Mouse (Mus musculus) ES-CJ7 (cell line): Measurements from ENCODE around the gene Gm10663.

ENCODE experiments used
- DNase-seq: peaks from one replicate; pipeline ENCODE4 v3.0.0; 2011; ENCODE audit warnings: low read depth, low spot score

The Gm10663 gene

DNA sequence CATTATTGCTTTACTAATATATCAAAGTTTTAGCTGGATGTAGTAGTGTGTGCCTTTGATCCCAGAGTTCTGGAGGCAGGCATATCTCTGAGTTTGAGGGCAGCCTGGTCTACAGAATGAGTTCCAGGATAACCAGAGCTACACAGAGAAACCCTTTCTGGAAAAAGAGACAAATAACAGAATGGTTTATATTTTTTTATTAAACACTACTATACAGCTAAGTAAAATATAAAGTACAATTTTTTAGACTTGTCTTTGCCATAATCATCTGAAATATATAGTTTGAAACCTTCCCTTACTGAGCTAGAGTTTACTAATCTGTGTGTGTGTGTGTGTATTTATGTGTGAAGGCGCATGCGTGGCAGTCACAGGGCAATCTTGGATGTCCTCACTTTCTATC lies at the start of gene Gm10663:
TSS of gene Gm10663 (plus strand) at position 301 of the 400 bp plus-strand sequence.
- no peak for DNase-seq

- peak; percentile 58 for DNase-seq
Measured at GRCm38 (mm10) chr8:65028959-65029686, 45.7 kb upstream of the Gm10663 start.

DNA sequence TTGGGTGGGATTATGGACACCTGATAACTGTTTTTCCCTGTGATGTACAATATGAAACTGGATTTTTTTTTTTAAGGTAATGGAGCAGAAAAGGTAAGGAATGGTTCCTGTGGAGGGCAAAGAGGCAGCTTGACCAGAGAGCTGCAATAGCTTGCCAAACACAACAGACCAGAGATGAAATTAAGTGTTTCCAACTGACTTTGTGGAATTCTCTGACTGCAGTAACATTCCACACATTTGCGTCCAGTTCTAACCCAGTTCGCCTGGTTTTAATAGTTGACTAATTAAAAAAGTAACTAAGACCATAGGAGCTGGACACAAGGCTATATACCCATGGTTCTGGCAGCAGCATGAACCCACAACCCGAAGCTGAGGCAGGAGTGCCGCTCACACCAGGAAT lies 45.1 kb upstream of the Gm10663 start:
- DNase-seq, result no peak

GRCm38 (mm10) chr8:65030735-65031485 lies 43.9 kb upstream of the Gm10663 start:
- DNase-seq, result no peak

DNA sequence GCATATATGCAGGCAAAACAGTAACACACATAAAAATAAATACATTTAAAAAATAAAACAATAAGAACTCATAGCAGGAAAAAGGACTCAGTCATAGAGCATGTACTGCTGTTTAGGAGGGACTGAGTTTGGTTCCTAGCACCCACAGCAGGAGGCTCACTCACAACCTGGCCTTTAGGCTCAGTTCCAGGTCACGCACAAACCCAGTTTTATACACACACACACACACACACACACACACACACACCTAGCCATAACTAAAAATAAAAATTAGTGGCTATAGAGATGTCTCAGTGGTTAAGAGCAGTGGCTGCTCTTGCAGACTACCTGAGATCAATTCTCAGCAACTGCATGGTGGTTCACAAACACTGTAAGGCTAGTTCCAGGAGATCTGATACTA lies 42.7 kb upstream of the Gm10663 start:
- no peak for DNase-seq

DNA sequence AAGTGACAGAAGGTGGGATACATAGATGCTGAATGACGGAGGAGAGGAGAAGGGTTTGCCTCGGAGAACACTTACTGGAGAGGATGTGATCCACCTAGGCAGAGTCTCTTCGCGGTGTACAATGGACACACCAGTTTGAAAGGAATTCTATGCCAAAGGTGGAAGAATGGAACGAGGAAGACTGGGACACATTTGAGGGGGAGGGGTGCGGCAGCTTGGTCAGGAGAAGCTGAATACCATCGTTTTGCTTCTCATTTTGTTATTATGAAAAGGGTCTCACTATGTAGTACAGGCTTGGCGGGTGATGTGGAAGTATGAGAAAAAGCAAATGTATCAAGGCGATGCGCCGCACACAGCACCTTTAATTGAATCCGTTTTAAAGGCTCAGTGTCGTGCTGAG lies 41.8 kb upstream of the Gm10663 start:
- peak; percentile 34 for DNase-seq

GRCm38 (mm10) chr8:65034136-65034535 lies 40.7 kb upstream of the Gm10663 start:
- peak; percentile 93 for DNase-seq

DNA sequence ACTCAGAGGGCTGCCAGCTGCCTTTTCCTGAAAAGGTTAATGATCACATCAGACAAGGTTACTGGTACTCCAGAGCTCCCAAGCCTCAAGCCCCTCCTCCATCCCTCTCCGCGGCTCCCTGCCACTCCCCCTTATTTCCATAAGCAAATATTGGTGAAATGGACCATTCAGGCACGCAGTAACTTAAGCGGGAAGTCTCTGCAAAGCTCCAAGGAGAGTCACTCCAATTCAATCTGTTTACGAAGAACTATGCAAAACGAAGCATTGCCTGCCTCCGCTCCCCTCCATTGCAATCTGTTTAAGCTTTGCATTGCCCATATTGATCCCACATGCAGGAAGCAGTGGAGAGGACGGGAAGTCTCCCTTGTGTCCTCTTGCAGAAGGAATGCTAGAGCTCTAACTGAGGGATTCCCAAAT lies 37.7 kb upstream of the Gm10663 start, which contains the start of gene Apela:
TSS of gene Apela (minus strand) at position 220 of the 417 bp plus-strand sequence.
- peak; percentile 86 for DNase-seq

DNA sequence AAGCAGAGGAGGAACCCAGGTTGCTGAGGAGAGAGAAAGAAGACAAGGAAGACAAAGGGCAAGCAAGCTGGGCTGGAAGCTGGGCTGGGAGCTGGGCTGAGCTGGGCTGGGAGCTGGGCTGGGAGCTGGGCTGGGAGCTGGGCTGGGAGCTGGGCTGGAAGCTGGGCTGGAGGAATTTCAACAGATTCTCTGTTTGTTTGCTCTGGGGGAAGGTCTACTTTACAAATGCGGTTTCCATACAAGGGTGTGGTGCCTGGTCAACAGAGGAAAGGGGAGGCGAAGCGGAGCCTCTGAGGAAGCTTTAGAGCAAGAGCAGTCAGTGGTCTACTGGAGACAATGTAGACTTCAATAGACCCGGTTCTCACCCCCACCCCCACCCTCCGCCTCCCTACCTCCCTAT lies 28.3 kb upstream of the Gm10663 start:
- DNase-seq, result peak; percentile 99

DNA sequence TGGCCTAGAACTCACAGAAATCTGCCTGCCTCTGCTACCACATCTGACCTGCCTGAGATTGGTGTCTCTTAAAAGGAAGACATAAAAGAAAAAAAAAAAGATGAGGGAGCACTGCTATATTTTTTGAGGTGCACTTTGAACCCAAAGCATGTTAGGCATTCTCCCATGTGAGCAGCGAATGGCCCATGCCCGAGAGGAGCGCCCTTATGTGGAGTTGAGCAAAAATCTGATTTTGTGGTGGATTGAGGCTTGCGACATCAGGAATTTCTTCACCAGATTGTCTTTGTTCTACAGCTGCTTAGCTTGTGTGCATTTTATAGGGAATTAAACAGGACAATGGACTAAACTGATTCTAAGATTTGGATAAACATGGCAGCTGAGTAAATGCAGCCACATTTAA lies 27.6 kb upstream of the Gm10663 start:
- DNase-seq, result no peak

GRCm38 (mm10) chr8:65047801-65048200 lies 27.0 kb upstream of the Gm10663 start:
- peak; percentile 54 for DNase-seq

GRCm38 (mm10) chr8:65053554-65053953 lies 21.3 kb upstream of the Gm10663 start:
- DNase-seq, result peak; percentile 57

DNA sequence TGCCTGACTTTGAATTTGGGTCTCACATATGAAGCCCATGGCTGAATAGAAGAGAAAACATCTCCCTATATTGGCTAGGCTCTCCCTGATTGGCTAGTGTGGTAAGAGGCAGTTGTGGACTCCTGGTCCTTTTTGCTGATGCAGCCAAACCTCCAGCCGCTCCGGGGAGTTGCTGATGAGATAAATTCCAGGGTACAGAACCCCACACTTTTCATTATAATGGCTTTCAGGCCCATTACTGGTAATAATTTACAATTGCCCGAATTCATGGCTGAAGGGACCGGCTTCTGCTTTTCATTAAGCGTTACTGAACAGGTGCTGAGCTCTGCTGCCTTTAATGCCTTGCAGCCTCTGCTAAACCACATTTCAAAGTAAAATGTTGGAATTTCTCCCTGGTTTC lies 20.9 kb upstream of the Gm10663 start:
- DNase-seq, result no peak

- DNase-seq, result peak; percentile 78
Measured at GRCm38 (mm10) chr8:65056722-65057121, 18.1 kb upstream of the Gm10663 start.

DNA sequence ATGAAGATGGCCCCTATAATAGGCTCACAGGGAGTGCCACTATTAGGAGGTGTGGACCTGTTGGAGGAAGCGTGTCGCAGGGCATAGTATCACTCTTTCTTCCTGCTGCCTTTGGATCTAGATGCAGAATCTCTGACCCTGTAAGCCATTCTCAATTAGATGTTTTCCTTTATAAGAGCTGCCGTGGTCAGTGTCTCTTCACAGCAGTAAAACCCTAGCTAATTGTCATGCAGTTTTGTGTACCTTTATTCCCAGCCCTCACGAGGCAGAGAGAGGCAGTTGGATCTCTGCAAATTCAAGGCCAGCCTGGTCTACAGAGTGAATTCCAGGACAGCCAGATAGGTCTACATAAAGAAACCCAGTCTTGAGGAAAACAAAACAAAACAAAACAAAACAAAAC lies 12.6 kb upstream of the Gm10663 start:
- DNase-seq, result peak; percentile 59

DNA sequence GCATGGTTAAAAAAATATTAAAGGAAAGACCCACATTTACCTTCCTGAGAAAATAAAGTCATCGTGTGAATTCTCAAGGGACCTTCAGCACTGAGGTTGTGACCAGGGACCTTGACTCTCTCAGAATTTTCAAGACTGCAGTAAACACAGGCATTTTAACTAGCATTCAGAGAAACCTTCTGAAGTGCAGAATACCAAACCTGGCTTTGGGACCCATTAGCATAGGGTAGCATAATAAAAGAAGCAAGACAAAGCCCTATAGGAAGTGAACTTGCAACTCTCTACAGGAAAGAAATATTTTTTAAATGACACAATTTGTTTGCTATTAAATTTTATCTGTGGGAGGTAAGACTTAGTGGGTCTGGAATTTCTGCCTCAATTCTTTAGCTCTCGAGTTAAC lies 10.8 kb upstream of the Gm10663 start:
- peak; percentile 86 for DNase-seq

DNA sequence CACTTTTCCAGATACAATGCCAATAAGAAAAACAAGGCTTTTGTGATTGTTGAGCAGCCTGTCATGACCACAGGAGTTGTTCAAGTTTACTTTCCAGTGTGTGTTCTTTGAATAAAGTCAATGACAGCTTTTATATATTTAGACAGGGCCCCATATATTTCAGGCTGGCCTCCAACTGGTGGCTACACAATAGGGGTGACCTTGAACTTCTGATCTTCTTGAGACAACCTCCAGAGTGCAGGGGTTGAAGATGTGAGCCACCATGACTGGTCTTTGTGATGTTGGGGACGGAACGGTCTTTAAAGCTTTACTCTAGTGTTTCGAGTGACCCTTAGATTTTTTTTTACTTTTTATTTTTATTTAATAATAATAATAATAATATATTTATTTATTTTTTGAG lies 9.2 kb upstream of the Gm10663 start:
- DNase-seq, result peak; percentile 52

- no peak for DNase-seq
Measured at GRCm38 (mm10) chr8:65067031-65067430, 7.8 kb upstream of the Gm10663 start.

- DNase-seq, result peak; percentile 86
Measured at GRCm38 (mm10) chr8:65067694-65068472, 7.0 kb upstream of the Gm10663 start.

GRCm38 (mm10) chr8:65068473-65068819 lies 6.4 kb upstream of the Gm10663 start:
- DNase-seq, result no peak

GRCm38 (mm10) chr8:65070996-65071395 lies 3.8 kb upstream of the Gm10663 start:
- DNase-seq, result no peak

- DNase-seq, result no peak
Measured at GRCm38 (mm10) chr8:65080731-65081130, 5.9 kb downstream of the Gm10663 start.
